Mouse (Mus musculus): ENCODE data around the gene Fgfr4.

- no peak for TF ChIP-seq CHD2 (IDR thresholded peaks at IDR 0.05; ENCODE audit: low read length)
- no peak for TF ChIP-seq CTCF (IDR thresholded peaks at IDR 0.05 in 2 of 3, conservative IDR thresholded peaks at IDR 0.05 in 1 of 3; ENCODE audit: control insufficient read depth in 1 of 3, insufficient read depth in 1 of 3, low read depth in 2 of 3, low read length in 3 of 3, poor library complexity in 1 of 3, severe bottlenecking in 1 of 3)
- TF ChIP-seq HCFC1 (IDR thresholded peaks at IDR 0.05; ENCODE audit: low read depth, low read length), result no peak
- TF ChIP-seq EP300 (IDR thresholded peaks at IDR 0.05; ENCODE audit: low read depth in 1 of 2, low read length in 2 of 2), result no peak
Measured at GRCm38 (mm10) chr13:55107694-55108093, 44.7 kb upstream of the Fgfr4 start.
